Mouse (Mus musculus): ENCODE results near the gene Gps1. TPM values are rescaled to one million over a fixed set of nuclear protein-coding genes. Genes with fewer than 3 reads are reported as not detected.

The Gps1 gene
- 230 and 239 TPM in 2 replicates for polyA plus RNA-seq (2015; fragmentation: Nextera tagmentation; extraction: Ambion mirVana)

GRCm38 (mm10) chr11:120784064-120784791 lies at the start of gene Gps1, which contains the start of gene Rfng:
Gps1 (plus strand) TSS chr11:120784272.
Rfng (minus strand) TSS chr11:120784207.
- Histone ChIP-seq H3K4me1 (ENCODE audit: insufficient read depth, low read length) (peaks cover 16% of the 10 kb centered on the region), H3K9ac (replicated peaks; ENCODE audit: low read length) (peak within 1 kb of the TSS; percentile 82), H3K4me3 (ENCODE audit: low read length) (peak within 1 kb of the TSS; percentile 98), H3K36me3 (ENCODE audit: insufficient read depth, low read length) (peaks cover 24% of the 10 kb centered on the region), H3K9me3 (ENCODE audit: low read length) (no peaks in the 10 kb centered on the region), H3K27ac (ENCODE audit: low read length) (peak within 1 kb of the TSS; percentile 72; the same call in 1 of the 2 replicates), H3K4me2 (replicated peaks; ENCODE audit: low read depth, low read length) (peak within 1 kb of the TSS; percentile 97), H3K27me3 (ENCODE audit: insufficient read depth, low read length) (no peaks in the 10 kb centered on the region; the same call in 1 of the 2 replicates)
- WGBS = 0% methylated on average over 85 of the region's 107 CpGs
- ATAC-seq (ENCODE audit: low FRiP score, low TSS enrichment) = peak; percentile 85

GRCm38 (mm10) chr11:120736424-120736823 lies 47.6 kb upstream of the Gps1 start:
- Histone ChIP-seq H3K9ac (replicated peaks; ENCODE audit: low read length) (no peak overlapping the region), H3K4me3 (ENCODE audit: low read length) (no peak overlapping the region), H3K4me1 (ENCODE audit: insufficient read depth, low read length) (no peaks in the 10 kb centered on the region), H3K36me3 (ENCODE audit: insufficient read depth, low read length) (no peaks in the 10 kb centered on the region), H3K27me3 (ENCODE audit: insufficient read depth, low read length) (no peaks in the 10 kb centered on the region), H3K4me2 (replicated peaks; ENCODE audit: low read depth, low read length) (no peak overlapping the region), H3K9me3 (ENCODE audit: low read length) (no peaks in the 10 kb centered on the region), H3K27ac (ENCODE audit: low read length) (no peak overlapping the region)
- no peak for ATAC-seq (ENCODE audit: low FRiP score, low TSS enrichment)
- 83% methylated on average over 6 of the region's 6 CpGs for WGBS

- Histone ChIP-seq H3K27me3 (ENCODE audit: insufficient read depth, low read length) (no peaks in the 10 kb centered on the region), H3K9me3 (ENCODE audit: low read length) (no peaks in the 10 kb centered on the region), H3K4me3 (ENCODE audit: low read length) (no peak overlapping the region), H3K4me2 (replicated peaks; ENCODE audit: low read depth, low read length) (no peak overlapping the region), H3K27ac (ENCODE audit: low read length) (no peak overlapping the region), H3K9ac (replicated peaks; ENCODE audit: low read length) (no peak overlapping the region), H3K4me1 (ENCODE audit: insufficient read depth, low read length) (no peaks in the 10 kb centered on the region), H3K36me3 (ENCODE audit: insufficient read depth, low read length) (no peaks in the 10 kb centered on the region)
- no peak for ATAC-seq (ENCODE audit: low FRiP score, low TSS enrichment)
- WGBS = 93% methylated on average over 5 of the region's 5 CpGs
Measured at GRCm38 (mm10) chr11:120740981-120741380, 43.1 kb upstream of the Gps1 start.

- H3K4me2 ChIP-seq (replicated peaks; ENCODE audit: low read depth, low read length) = no peak overlapping the region
- no peaks in the 10 kb centered on the region for H3K9me3 ChIP-seq (ENCODE audit: low read length)
- no peak overlapping the region for H3K4me3 ChIP-seq (ENCODE audit: low read length)
- H3K9ac ChIP-seq (replicated peaks; ENCODE audit: low read length) = no peak overlapping the region
- no peak overlapping the region for H3K27ac ChIP-seq (ENCODE audit: low read length)
- H3K36me3 ChIP-seq (ENCODE audit: insufficient read depth, low read length) = no peaks in the 10 kb centered on the region
- H3K27me3 ChIP-seq (ENCODE audit: insufficient read depth, low read length) = no peaks in the 10 kb centered on the region
- no peaks in the 10 kb centered on the region for H3K4me1 ChIP-seq (ENCODE audit: insufficient read depth, low read length)
- ATAC-seq (ENCODE audit: low FRiP score, low TSS enrichment) = no peak
- WGBS = 71% methylated on average over 7 of the region's 7 CpGs
Measured at GRCm38 (mm10) chr11:120744121-120744701, 39.9 kb upstream of the Gps1 start.

GRCm38 (mm10) chr11:120747974-120748373 lies 36.1 kb upstream of the Gps1 start:
- no peak overlapping the region for H3K4me2 ChIP-seq (replicated peaks; ENCODE audit: low read depth, low read length)
- no peak overlapping the region for H3K4me3 ChIP-seq (ENCODE audit: low read length)
- no peaks in the 10 kb centered on the region for H3K27me3 ChIP-seq (ENCODE audit: insufficient read depth, low read length)
- H3K27ac ChIP-seq (ENCODE audit: low read length) = peak overlapping the region; percentile 13; the same call in 1 of the 2 replicates
- H3K9me3 ChIP-seq (ENCODE audit: low read length) = no peaks in the 10 kb centered on the region
- no peaks in the 10 kb centered on the region for H3K4me1 ChIP-seq (ENCODE audit: insufficient read depth, low read length)
- no peak for ATAC-seq (ENCODE audit: low FRiP score, low TSS enrichment)
- no peaks in the 10 kb centered on the region for H3K36me3 ChIP-seq (ENCODE audit: insufficient read depth, low read length)
- 62% methylated on average over 4 of the region's 4 CpGs for WGBS
- H3K9ac ChIP-seq (replicated peaks; ENCODE audit: low read length) = no peak overlapping the region

- Histone ChIP-seq H3K4me2 (replicated peaks; ENCODE audit: low read depth, low read length) (no peak overlapping the region), H3K9ac (replicated peaks; ENCODE audit: low read length) (no peak overlapping the region), H3K4me1 (ENCODE audit: insufficient read depth, low read length) (no peaks in the 10 kb centered on the region), H3K4me3 (ENCODE audit: low read length) (no peak overlapping the region), H3K36me3 (ENCODE audit: insufficient read depth, low read length) (no peaks in the 10 kb centered on the region), H3K9me3 (ENCODE audit: low read length) (no peaks in the 10 kb centered on the region), H3K27me3 (ENCODE audit: insufficient read depth, low read length) (no peaks in the 10 kb centered on the region), H3K27ac (ENCODE audit: low read length) (no peak overlapping the region)
- 58% methylated on average over 8 of the region's 8 CpGs for WGBS
- ATAC-seq (ENCODE audit: low FRiP score, low TSS enrichment) = no peak
Measured at GRCm38 (mm10) chr11:120749430-120749829, 34.6 kb upstream of the Gps1 start.

GRCm38 (mm10) chr11:120751606-120752005 lies 32.5 kb upstream of the Gps1 start:
- WGBS = 49% methylated on average over 4 of the region's 4 CpGs

GRCm38 (mm10) chr11:120760236-120760635 lies 23.8 kb upstream of the Gps1 start:
- no peak overlapping the region for H3K4me3 ChIP-seq (ENCODE audit: low read length)
- H3K9me3 ChIP-seq (ENCODE audit: low read length) = peaks cover 25% of the 10 kb centered on the region
- H3K4me2 ChIP-seq (replicated peaks; ENCODE audit: low read depth, low read length) = no peak overlapping the region
- no peak overlapping the region for H3K9ac ChIP-seq (replicated peaks; ENCODE audit: low read length)
- ATAC-seq (ENCODE audit: low FRiP score, low TSS enrichment) = no peak
- H3K4me1 ChIP-seq (ENCODE audit: insufficient read depth, low read length) = no peaks in the 10 kb centered on the region
- 46% methylated on average over 9 of the region's 9 CpGs for WGBS
- no peaks in the 10 kb centered on the region for H3K36me3 ChIP-seq (ENCODE audit: insufficient read depth, low read length)
- no peak overlapping the region for H3K27ac ChIP-seq (ENCODE audit: low read length)
- H3K27me3 ChIP-seq (ENCODE audit: insufficient read depth, low read length) = peaks cover 8% of the 10 kb centered on the region

More at GRCm38 (mm10) chr11:120751606-120752005, 32.5 kb upstream of the Gps1 start:
- no peak overlapping the region for H3K4me3 ChIP-seq (ENCODE audit: low read length)
- no peak overlapping the region for H3K9ac ChIP-seq (replicated peaks; ENCODE audit: low read length)
- H3K36me3 ChIP-seq (ENCODE audit: insufficient read depth, low read length) = no peaks in the 10 kb centered on the region
- no peak overlapping the region for H3K27ac ChIP-seq (ENCODE audit: low read length)
- ATAC-seq (ENCODE audit: low FRiP score, low TSS enrichment) = no peak
- no peak overlapping the region for H3K4me2 ChIP-seq (replicated peaks; ENCODE audit: low read depth, low read length)
- H3K4me1 ChIP-seq (ENCODE audit: insufficient read depth, low read length) = no peaks in the 10 kb centered on the region
- no peaks in the 10 kb centered on the region for H3K9me3 ChIP-seq (ENCODE audit: low read length)
- H3K27me3 ChIP-seq (ENCODE audit: insufficient read depth, low read length) = no peaks in the 10 kb centered on the region

- Histone ChIP-seq H3K4me1 (ENCODE audit: insufficient read depth, low read length) (no peaks in the 10 kb centered on the region), H3K27me3 (ENCODE audit: insufficient read depth, low read length) (peaks cover 10% of the 10 kb centered on the region), H3K36me3 (ENCODE audit: insufficient read depth, low read length) (no peaks in the 10 kb centered on the region), H3K9me3 (ENCODE audit: low read length) (peaks cover 22% of the 10 kb centered on the region), H3K4me3 (ENCODE audit: low read length) (no peak overlapping the region), H3K4me2 (replicated peaks; ENCODE audit: low read depth, low read length) (no peak overlapping the region), H3K9ac (replicated peaks; ENCODE audit: low read length) (no peak overlapping the region), H3K27ac (ENCODE audit: low read length) (no peak overlapping the region)
- WGBS = 61% methylated on average over 14 of the region's 14 CpGs
- no peak for ATAC-seq (ENCODE audit: low FRiP score, low TSS enrichment)
Measured at GRCm38 (mm10) chr11:120761811-120762671, 22.0 kb upstream of the Gps1 start.

Measured in kidney, embryonic 16.5 days (tissue).